Comparison of ENCODE assay signal across 21 mouse cellular contexts in the genomic region with DNA sequence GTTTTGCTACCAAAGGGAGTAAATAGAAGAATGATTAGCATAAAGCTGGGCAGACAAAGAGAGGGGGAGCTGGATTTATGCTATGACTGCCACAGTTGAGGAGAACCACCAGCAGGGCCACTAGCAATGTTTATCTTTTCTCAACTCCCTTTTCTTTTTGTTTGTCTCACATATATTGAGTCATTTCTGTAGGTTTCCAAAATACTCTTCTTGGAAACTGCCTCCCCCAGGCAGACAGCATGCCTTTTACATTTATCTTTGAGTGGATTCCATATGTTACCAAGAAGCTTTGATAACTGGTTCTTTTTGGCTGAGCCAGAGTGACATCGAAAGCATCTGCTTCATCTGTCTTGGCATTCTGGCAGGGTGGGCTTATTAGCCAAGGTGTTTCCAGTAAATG.
DNase-seq lines count a peak whose midpoint lies in the region; ATAC-seq lines count a peak whose summit lies in the region.
"Had no signal": no experiment of that assay in that cellular context is flagged by ENCODE, and none has a peak within 500 bp of the region (broad histone marks: within the 10 kb centered on the region; RNA-seq: fewer than 3 reads in every experiment).

No protein-coding gene starts in this region.

- DNase-seq in frontal cortex, postnatal 10 days (ENCODE audit: low spot score in 2 of 2) = no peak
- peak; percentile 51 for DNase-seq in heart, adult 11 months
- no peak for DNase-seq in heart, adult 9 months (ENCODE audit: low spot score in 2 of 2)
- peak; percentile 58 for DNase-seq in brain, adult 2 months (ENCODE audit: low read depth, low spot score)
- DNase-seq: adrenal gland, adult 8-10 months; adrenal gland, postnatal 14 days; adrenal gland, postnatal 36 days; B cell, adult 2 months; cerebellum, adult 11 months; cerebellum, adult 18-20 months; cerebellum, adult 8-10 months; cerebellum, adult 9-11 months; cerebellum, postnatal 14 days; cerebellum, postnatal 36 days; embryo, embryonic 11 days had no signal

- ATAC-seq in frontal cortex, adult (ENCODE audit: low TSS enrichment) = peak; percentile 89
- ATAC-seq: activated CD4-positive, CD25-positive, alpha-beta regulatory T cell, adult 4 months; CD4-positive, CD25-positive, alpha-beta regulatory T cell, adult 4 months; forebrain, embryonic 14.5 days; forebrain, embryonic 16.5 days; Patski had no signal

Comparison
In these comparisons a context has a peak if more than half of its experiments do, and no peak if none do; other contexts are left out.
1. DNase-seq: peak in heart, adult 11 months (single experiment) and brain, adult 2 months (single experiment); none in frontal cortex, postnatal 10 days (0 of 2) and heart, adult 9 months (0 of 2).